Mouse (Mus musculus): ENCODE results near the gene Slk. TPM values are rescaled to one million over a fixed set of nuclear protein-coding genes. Genes with fewer than 3 reads are reported as not detected.

The Slk gene
- polyA plus RNA-seq (2015; fragmentation: Nextera tagmentation; extraction: Ambion mirVana): 5.5 and 7.3 TPM in 2 replicates

- Histone ChIP-seq H3K36me3 (no peaks in the 10 kb centered on the region), H3K4me1 (peaks cover 25% of the 10 kb centered on the region), H3K27ac (replicated peaks) (peak within 1 kb of the TSS; percentile 94), H3K4me2 (peak within 1 kb of the TSS; percentile 86), H3K9me3 (replicated peaks) (no peaks in the 10 kb centered on the region), H3K4me3 (replicated peaks) (peak within 1 kb of the TSS; percentile 79), H3K27me3 (replicated peaks) (no peaks in the 10 kb centered on the region), H3K9ac (replicated peaks) (peak within 1 kb of the TSS; percentile 82)
- 0% methylated on average over 52 of the region's 83 CpGs for WGBS
- peak; percentile 93 for ATAC-seq (ENCODE audit: low FRiP score)
Measured at GRCm38 (mm10) chr19:47579225-47579787, at the start of gene Slk. TSS of gene Slk (plus strand) at chr19:47579678.

GRCm38 (mm10) chr19:47531309-47531708 is 48.2 kb upstream of the Slk start:
- H3K4me2 ChIP-seq: no peak overlapping the region
- no peak overlapping the region for H3K9ac ChIP-seq (replicated peaks)
- no peaks in the 10 kb centered on the region for H3K9me3 ChIP-seq (replicated peaks)
- 84% methylated on average over 5 of the region's 5 CpGs for WGBS
- no peak overlapping the region for H3K27ac ChIP-seq (replicated peaks)
- H3K4me3 ChIP-seq (replicated peaks): no peak overlapping the region
- H3K36me3 ChIP-seq: no peaks in the 10 kb centered on the region
- no peaks in the 10 kb centered on the region for H3K27me3 ChIP-seq (replicated peaks)
- no peak for ATAC-seq (ENCODE audit: low FRiP score)
- H3K4me1 ChIP-seq: peaks cover 10% of the 10 kb centered on the region

GRCm38 (mm10) chr19:47532449-47532848 is 47.0 kb upstream of the Slk start:
- Histone ChIP-seq H3K9me3 (replicated peaks) (no peaks in the 10 kb centered on the region), H3K36me3 (no peaks in the 10 kb centered on the region), H3K9ac (replicated peaks) (no peak overlapping the region), H3K4me3 (replicated peaks) (no peak overlapping the region), H3K27ac (replicated peaks) (no peak overlapping the region), H3K4me2 (no peak overlapping the region), H3K4me1 (peaks cover 18% of the 10 kb centered on the region), H3K27me3 (replicated peaks) (no peaks in the 10 kb centered on the region)
- no peak for ATAC-seq (ENCODE audit: low FRiP score)
- 88% methylated on average over 3 of the region's 3 CpGs for WGBS

- no peaks in the 10 kb centered on the region for H3K27me3 ChIP-seq (replicated peaks)
- H3K4me1 ChIP-seq: peaks cover 26% of the 10 kb centered on the region
- no peak for ATAC-seq (ENCODE audit: low FRiP score)
- no peak overlapping the region for H3K4me2 ChIP-seq
- H3K9me3 ChIP-seq (replicated peaks): no peaks in the 10 kb centered on the region
- H3K36me3 ChIP-seq: no peaks in the 10 kb centered on the region
- H3K4me3 ChIP-seq (replicated peaks): no peak overlapping the region
- no peak overlapping the region for H3K9ac ChIP-seq (replicated peaks)
- WGBS: 75% methylated on average over 1 of the region's 1 CpGs
- H3K27ac ChIP-seq (replicated peaks): no peak overlapping the region
Measured at GRCm38 (mm10) chr19:47534131-47534530, 45.3 kb upstream of the Slk start.

GRCm38 (mm10) chr19:47536521-47537299 is 42.8 kb upstream of the Slk start:
- peak; percentile 97 for ATAC-seq (ENCODE audit: low FRiP score)
- Histone ChIP-seq H3K27me3 (replicated peaks) (no peaks in the 10 kb centered on the region), H3K9ac (replicated peaks) (peak overlapping the region; percentile 51), H3K4me3 (replicated peaks) (peak overlapping the region; percentile 58), H3K9me3 (replicated peaks) (no peaks in the 10 kb centered on the region), H3K27ac (replicated peaks) (peak overlapping the region; percentile 84), H3K36me3 (no peaks in the 10 kb centered on the region), H3K4me1 (peaks cover 26% of the 10 kb centered on the region), H3K4me2 (peak overlapping the region; percentile 86)
- WGBS: 4% methylated on average over 39 of the region's 39 CpGs

GRCm38 (mm10) chr19:47537300-47537792 is 42.1 kb upstream of the Slk start, which contains the start of gene Stn1:
TSS of gene Stn1 (minus strand) at chr19:47537507.
- Histone ChIP-seq H3K4me1 (peaks cover 28% of the 10 kb centered on the region), H3K9me3 (replicated peaks) (no peaks in the 10 kb centered on the region), H3K36me3 (no peaks in the 10 kb centered on the region), H3K4me2 (peak within 1 kb of the TSS; percentile 86), H3K27me3 (replicated peaks) (no peaks in the 10 kb centered on the region), H3K4me3 (replicated peaks) (peak within 1 kb of the TSS; percentile 58), H3K27ac (replicated peaks) (peak within 1 kb of the TSS; percentile 84), H3K9ac (replicated peaks) (peak within 1 kb of the TSS; percentile 51)
- peak; percentile 45; the same call in 1 of the 2 replicates for ATAC-seq (ENCODE audit: low FRiP score)
- WGBS: 3% methylated on average over 10 of the region's 10 CpGs

- H3K9ac ChIP-seq (replicated peaks): no peak overlapping the region
Measured at GRCm38 (mm10) chr19:47537879-47538278, 41.6 kb upstream of the Slk start.

GRCm38 (mm10) chr19:47538801-47539200 is 40.7 kb upstream of the Slk start:
- no peak for ATAC-seq (ENCODE audit: low FRiP score)
- no peaks in the 10 kb centered on the region for H3K9me3 ChIP-seq (replicated peaks)
- H3K4me1 ChIP-seq: peaks cover 28% of the 10 kb centered on the region
- H3K4me3 ChIP-seq (replicated peaks): no peak overlapping the region
- no peak overlapping the region for H3K4me2 ChIP-seq
- no peak overlapping the region for H3K9ac ChIP-seq (replicated peaks)
- 11% methylated on average over 6 of the region's 6 CpGs for WGBS
- H3K27ac ChIP-seq (replicated peaks): no peak overlapping the region
- no peaks in the 10 kb centered on the region for H3K27me3 ChIP-seq (replicated peaks)
- no peaks in the 10 kb centered on the region for H3K36me3 ChIP-seq

More at GRCm38 (mm10) chr19:47537879-47538278, 41.6 kb upstream of the Slk start:
- peak overlapping the region; percentile 58; the same call in 1 of the 2 replicates for H3K4me3 ChIP-seq (replicated peaks)
- peak overlapping the region; percentile 86 for H3K4me2 ChIP-seq
- H3K9me3 ChIP-seq (replicated peaks): no peaks in the 10 kb centered on the region
- H3K36me3 ChIP-seq: no peaks in the 10 kb centered on the region
- WGBS: 81% methylated on average over 6 of the region's 6 CpGs
- H3K27ac ChIP-seq (replicated peaks): peak overlapping the region; percentile 84
- no peaks in the 10 kb centered on the region for H3K27me3 ChIP-seq (replicated peaks)
- H3K4me1 ChIP-seq: peaks cover 28% of the 10 kb centered on the region
- no peak for ATAC-seq (ENCODE audit: low FRiP score)

GRCm38 (mm10) chr19:47542441-47542840 is 37.0 kb upstream of the Slk start:
- H3K4me1 ChIP-seq: peaks cover 15% of the 10 kb centered on the region
- no peaks in the 10 kb centered on the region for H3K9me3 ChIP-seq (replicated peaks)
- no peak overlapping the region for H3K9ac ChIP-seq (replicated peaks)
- no peak overlapping the region for H3K4me3 ChIP-seq (replicated peaks)
- no peaks in the 10 kb centered on the region for H3K27me3 ChIP-seq (replicated peaks)
- no peaks in the 10 kb centered on the region for H3K36me3 ChIP-seq
- H3K27ac ChIP-seq (replicated peaks): no peak overlapping the region
- 64% methylated on average over 7 of the region's 7 CpGs for WGBS
- H3K4me2 ChIP-seq: no peak overlapping the region
- ATAC-seq (ENCODE audit: low FRiP score): no peak

- Histone ChIP-seq H3K36me3 (no peaks in the 10 kb centered on the region), H3K9me3 (replicated peaks) (no peaks in the 10 kb centered on the region), H3K27me3 (replicated peaks) (no peaks in the 10 kb centered on the region), H3K9ac (replicated peaks) (no peak overlapping the region), H3K27ac (replicated peaks) (no peak overlapping the region), H3K4me2 (no peak overlapping the region), H3K4me1 (peaks cover 11% of the 10 kb centered on the region; the same call in 1 of the 2 replicates), H3K4me3 (replicated peaks) (no peak overlapping the region)
- ATAC-seq (ENCODE audit: low FRiP score): no peak
- 26% methylated on average over 3 of the region's 3 CpGs for WGBS
Measured at GRCm38 (mm10) chr19:47545055-47545454, 34.4 kb upstream of the Slk start.

- Histone ChIP-seq H3K36me3 (no peaks in the 10 kb centered on the region), H3K4me2 (no peak overlapping the region), H3K27ac (replicated peaks) (no peak overlapping the region), H3K27me3 (replicated peaks) (no peaks in the 10 kb centered on the region), H3K4me1 (peaks cover 11% of the 10 kb centered on the region; the same call in 1 of the 2 replicates), H3K4me3 (replicated peaks) (no peak overlapping the region), H3K9me3 (replicated peaks) (no peaks in the 10 kb centered on the region), H3K9ac (replicated peaks) (no peak overlapping the region)
- no peak; the same call in 1 of the 2 replicates for ATAC-seq (ENCODE audit: low FRiP score)
Measured at GRCm38 (mm10) chr19:47545528-47545927, 34.0 kb upstream of the Slk start.
